Mouse (Mus musculus): ENCODE measurements around the gene Tmem60.

Tmem60 gene

GRCm38 (mm10) chr5:20881915-20882800 lies at the start of gene Tmem60, which contains the start of gene Phtf2:
TSS of gene Tmem60 (plus strand) at chr5:20882191.
TSS of gene Phtf2 (minus strand) at chr5:20882124.
- DNase-seq = peak; percentile 99

- DNase-seq = no peak
These were observed 47.6 kb upstream of the Tmem60 start for GRCm38 (mm10) chr5:20834399-20834798.

GRCm38 (mm10) chr5:20837082-20837481 lies 44.9 kb upstream of the Tmem60 start:
- DNase-seq = no peak

- no peak for DNase-seq
These were observed 38.6 kb upstream of the Tmem60 start for GRCm38 (mm10) chr5:20843405-20843804.

- DNase-seq = no peak
These were observed 38.2 kb upstream of the Tmem60 start for GRCm38 (mm10) chr5:20843816-20844215.

GRCm38 (mm10) chr5:20847010-20847409 lies 35.0 kb upstream of the Tmem60 start:
- DNase-seq = no peak

- no peak for DNase-seq
These were observed 26.9 kb upstream of the Tmem60 start for GRCm38 (mm10) chr5:20855066-20855465.

GRCm38 (mm10) chr5:20858404-20858803 lies 23.6 kb upstream of the Tmem60 start:
- DNase-seq = no peak

GRCm38 (mm10) chr5:20860565-20860964 lies 21.4 kb upstream of the Tmem60 start:
- DNase-seq = no peak

- no peak for DNase-seq
These were observed 20.1 kb upstream of the Tmem60 start for GRCm38 (mm10) chr5:20861901-20862300.

GRCm38 (mm10) chr5:20864216-20864969 lies 17.6 kb upstream of the Tmem60 start:
- DNase-seq = no peak

- no peak for DNase-seq
These were observed 16.7 kb upstream of the Tmem60 start for GRCm38 (mm10) chr5:20865193-20865755.

- DNase-seq = no peak
These were observed 8.8 kb upstream of the Tmem60 start for GRCm38 (mm10) chr5:20873146-20873545.

GRCm38 (mm10) chr5:20876934-20877426 lies 5.0 kb upstream of the Tmem60 start:
- DNase-seq = no peak

GRCm38 (mm10) chr5:20880386-20880785 lies 1.6 kb upstream of the Tmem60 start:
- DNase-seq = no peak

GRCm38 (mm10) chr5:20880797-20881775 lies 905 bp upstream of the Tmem60 start:
- DNase-seq = peak; percentile 62

GRCm38 (mm10) chr5:20884036-20884620 lies 2.1 kb downstream of the Tmem60 start:
- DNase-seq = no peak

- no peak for DNase-seq
These were observed 15.6 kb downstream of the Tmem60 start for GRCm38 (mm10) chr5:20897446-20898167.

GRCm38 (mm10) chr5:20904647-20905046 lies 22.7 kb downstream of the Tmem60 start:
- DNase-seq = no peak

- no peak for DNase-seq
These were observed 23.4 kb downstream of the Tmem60 start for GRCm38 (mm10) chr5:20905437-20905836.

GRCm38 (mm10) chr5:20906191-20906590 lies 24.2 kb downstream of the Tmem60 start:
- no peak for DNase-seq

All from thymus, postnatal 25 days (tissue).